Mouse (Mus musculus) hindbrain, embryonic 12.5 days (tissue): ENCODE measurements around the gene Vrtn. TPM values are rescaled to one million over a fixed set of nuclear protein-coding genes. Genes with fewer than 3 reads are reported as not detected.

Source experiments
- ATAC-seq: fragments of 200-750 bp; cut with Nextera tagmentation; 2 replicates; pipeline ENCODE4 v1.8.0; 2017; ENCODE audit warnings: moderate TSS enrichment; ENCODE audit not compliant: low FRiP score
- H3K27ac ChIP-seq: fragments of 300-500 bp; sonication (generic); 2 replicates; pipeline ENCODE4 v1.5.1; 2016; ENCODE audit warnings: mild to moderate bottlenecking
- H3K27me3 ChIP-seq: fragments of 300-500 bp; sonication (generic); 2 replicates; pipeline ENCODE4 v1.6.1; 2016; ENCODE audit warnings: mild to moderate bottlenecking
- H3K36me3 ChIP-seq: fragments of 300-500 bp; sonication (generic); 2 replicates; pipeline ENCODE4 v1.6.1; 2016; ENCODE audit warnings: mild to moderate bottlenecking
- H3K4me1 ChIP-seq: fragments of 300-500 bp; sonication (generic); 2 replicates; pipeline ENCODE4 v1.6.1; 2016
- H3K4me2 ChIP-seq: fragments of 300-500 bp; sonication (generic); replicated peaks from 2 replicates; pipeline ENCODE4 v1.6.1; 2016; ENCODE audit warnings: mild to moderate bottlenecking
- H3K4me3 ChIP-seq: fragments of 300-500 bp; sonication (generic); 2 replicates; pipeline ENCODE4 v1.5.1; 2016; ENCODE audit warnings: mild to moderate bottlenecking
- H3K9ac ChIP-seq: fragments of 300-500 bp; sonication (generic); 2 replicates; pipeline ENCODE4 v1.6.1; 2016; ENCODE audit warnings: mild to moderate bottlenecking, moderate library complexity
- H3K9me3 ChIP-seq: fragments of 300-500 bp; sonication (generic); replicated peaks from 2 replicates; pipeline ENCODE4 v1.6.1; 2016; ENCODE audit warnings: mild to moderate bottlenecking
- WGBS: fragments of 180-500 bp; shearing (Covaris S2); methylation state at CpG from one replicate; pipeline ENCODE4 v1.1.7; 2016; 5-methylcytosine and 5-hydroxymethylcytosine counted together
- polyA plus RNA-seq: library from polyadenylated mRNA; unstranded; fragments of >200 nt; fragmentation: Nextera tagmentation; extraction: Ambion mirVana; gene quantifications from 2 replicates; pipeline ENCODE4 v1.2.1, GENCODE M21; 2016

The Vrtn gene
- not detected in 2 replicates for polyA plus RNA-seq

DNA sequence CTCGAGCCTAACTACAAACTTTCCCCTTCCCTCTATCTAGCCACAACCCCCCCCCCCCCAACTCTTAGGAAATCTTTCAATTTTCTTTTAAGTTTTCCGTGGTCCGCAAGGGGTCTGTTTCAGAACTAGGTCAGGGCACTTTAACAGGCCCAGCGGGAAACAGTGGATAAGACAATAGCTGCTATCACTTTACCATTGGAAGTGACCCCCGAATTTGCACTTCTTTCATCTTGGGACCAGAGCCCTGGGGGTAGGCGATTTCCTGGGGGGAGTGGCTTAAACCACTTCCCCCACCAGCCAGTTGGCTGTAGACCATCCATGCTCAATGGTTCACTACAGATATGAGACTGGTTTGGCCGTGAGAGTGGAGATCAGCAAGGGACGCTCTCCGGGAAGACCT is at the start of gene Vrtn:
Gene Vrtn, plus strand, starts transcription at position 366 of the 400 bp plus-strand sequence.
- H3K27me3 ChIP-seq: peaks cover 55% of the 10 kb centered on the region
- WGBS: 8% methylated on average over 9 of the region's 9 CpGs
- H3K4me3 ChIP-seq: no peak within 1 kb of the TSS

DNA sequence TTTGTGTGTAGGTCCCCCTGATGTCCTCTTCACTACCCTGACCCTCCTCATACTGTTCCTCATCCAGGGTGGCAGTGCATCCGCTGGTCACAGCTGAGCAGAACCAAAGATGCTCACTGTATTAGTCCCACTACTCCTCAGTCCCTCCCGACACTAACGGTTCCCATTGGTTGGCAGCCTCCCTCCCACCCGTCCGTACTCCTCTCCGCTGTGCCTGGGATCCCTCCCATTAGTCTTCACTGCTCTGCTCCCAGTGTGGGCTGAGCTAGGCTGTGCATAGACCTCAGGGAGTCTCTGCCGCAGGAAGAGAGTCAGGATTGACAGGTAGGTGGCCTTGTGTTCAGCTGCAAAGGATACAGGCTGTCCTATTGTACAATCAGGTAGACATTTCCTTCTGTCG is 42.5 kb upstream of the Vrtn start:
- Histone ChIP-seq H3K9ac (no peak overlapping the region), H3K4me1 (peaks cover 4% of the 10 kb centered on the region), H3K9me3 (no peaks in the 10 kb centered on the region), H3K36me3 (peaks cover 3% of the 10 kb centered on the region; the same call in 1 of the 2 replicates), H3K27me3 (peaks cover 34% of the 10 kb centered on the region), H3K4me3 (no peak overlapping the region), H3K4me2 (no peak overlapping the region), H3K27ac (no peak overlapping the region)
- 18% methylated on average over 8 of the region's 8 CpGs for WGBS
- 0 out of 2 replicates have a peak, but pooled peaks have one; percentile 35 for ATAC-seq

More for the DNA sequence above, at the start of gene Vrtn:
- H3K36me3 ChIP-seq: no peaks in the 10 kb centered on the region
- H3K4me2 ChIP-seq: no peak within 1 kb of the TSS
- ATAC-seq: no peak
- no peak within 1 kb of the TSS for H3K27ac ChIP-seq
- H3K9me3 ChIP-seq: no peaks in the 10 kb centered on the region
- no peak within 1 kb of the TSS for H3K9ac ChIP-seq
- no peaks in the 10 kb centered on the region for H3K4me1 ChIP-seq

DNA sequence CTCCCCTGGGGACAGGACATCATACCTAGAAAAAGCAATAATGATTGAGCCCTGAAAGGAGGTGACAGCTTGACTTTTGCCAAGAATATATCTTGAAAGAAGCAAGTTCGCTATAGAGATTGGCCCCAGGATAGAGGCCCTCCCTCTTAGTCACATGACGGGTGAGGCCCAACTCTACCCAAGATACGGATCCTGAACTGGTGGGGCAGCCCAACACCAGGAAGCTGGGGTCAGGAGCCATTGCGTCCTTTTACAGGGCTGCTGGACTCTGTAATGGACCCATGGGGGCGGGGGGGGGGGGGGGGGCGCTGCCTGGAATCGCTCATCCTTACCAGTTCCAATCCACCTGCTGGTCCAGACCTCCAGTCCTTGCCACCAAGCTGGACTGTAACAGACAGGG is 36.8 kb upstream of the Vrtn start:
- WGBS: 88% methylated on average over 6 of the region's 7 CpGs
- peaks cover 18% of the 10 kb centered on the region; the same call in 1 of the 2 replicates for H3K36me3 ChIP-seq
- H3K4me2 ChIP-seq: no peak overlapping the region
- no peak overlapping the region for H3K9ac ChIP-seq
- ATAC-seq: no peak
- H3K4me3 ChIP-seq: no peak overlapping the region
- H3K9me3 ChIP-seq: no peaks in the 10 kb centered on the region
- H3K27me3 ChIP-seq: peaks cover 3% of the 10 kb centered on the region
- no peaks in the 10 kb centered on the region for H3K4me1 ChIP-seq
- H3K27ac ChIP-seq: no peak overlapping the region

DNA sequence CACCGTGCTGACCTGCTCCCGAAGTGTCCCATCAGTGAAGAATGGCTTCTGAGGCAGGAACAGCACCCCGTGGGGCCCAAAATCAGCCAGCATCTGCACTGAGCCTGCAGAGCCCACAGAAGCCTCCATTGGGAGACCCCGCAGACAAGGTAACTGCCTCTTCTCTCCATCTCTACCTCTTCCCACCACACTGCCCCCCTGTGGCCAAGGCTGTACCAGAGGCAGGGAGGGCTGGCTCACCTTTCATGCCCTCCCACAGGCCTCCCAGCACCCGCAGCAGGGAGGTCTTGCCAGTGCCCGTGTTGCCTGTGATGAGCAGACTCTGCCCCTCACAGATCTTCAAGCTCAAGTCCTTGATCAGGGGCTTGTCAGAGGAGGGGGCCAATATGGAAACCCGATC is 35.0 kb upstream of the Vrtn start:
- H3K4me3 ChIP-seq: no peak overlapping the region
- WGBS: 81% methylated on average over 7 of the region's 7 CpGs
- no peak for ATAC-seq

DNA sequence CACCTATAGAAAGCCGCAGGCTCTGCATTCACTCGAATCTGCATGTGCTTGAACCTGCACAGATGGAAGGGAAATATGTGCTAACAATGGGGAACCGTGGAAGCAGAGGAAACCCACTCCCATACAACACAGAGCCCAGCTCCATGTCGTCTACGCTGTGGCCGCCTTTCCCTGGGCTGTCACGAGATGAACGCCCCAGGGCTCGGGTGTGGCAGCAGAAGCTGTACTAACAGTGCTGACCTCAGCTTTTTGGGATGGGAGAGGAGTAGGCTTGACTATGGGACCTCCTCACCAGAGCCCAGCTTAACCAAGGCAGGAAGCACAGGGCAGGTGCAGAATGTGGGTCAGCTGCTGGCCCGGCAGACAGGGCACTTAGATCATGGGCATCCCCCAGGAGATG is 29.1 kb upstream of the Vrtn start:
- H3K27me3 ChIP-seq: no peaks in the 10 kb centered on the region
- H3K4me3 ChIP-seq: no peak overlapping the region
- no peak overlapping the region for H3K4me2 ChIP-seq
- peaks cover 9% of the 10 kb centered on the region; the same call in 1 of the 2 replicates for H3K36me3 ChIP-seq
- H3K27ac ChIP-seq: no peak overlapping the region
- H3K4me1 ChIP-seq: peaks cover 5% of the 10 kb centered on the region; the same call in 1 of the 2 replicates
- 90% methylated on average over 10 of the region's 10 CpGs for WGBS
- ATAC-seq: no peak
- H3K9me3 ChIP-seq: no peaks in the 10 kb centered on the region
- H3K9ac ChIP-seq: no peak overlapping the region

More for the DNA sequence above, 35.0 kb upstream of the Vrtn start:
- no peaks in the 10 kb centered on the region for H3K4me1 ChIP-seq
- H3K9ac ChIP-seq: no peak overlapping the region
- H3K4me2 ChIP-seq: no peak overlapping the region
- H3K27me3 ChIP-seq: no peaks in the 10 kb centered on the region
- no peaks in the 10 kb centered on the region for H3K9me3 ChIP-seq
- no peak overlapping the region for H3K27ac ChIP-seq
- peaks cover 18% of the 10 kb centered on the region; the same call in 1 of the 2 replicates for H3K36me3 ChIP-seq

DNA sequence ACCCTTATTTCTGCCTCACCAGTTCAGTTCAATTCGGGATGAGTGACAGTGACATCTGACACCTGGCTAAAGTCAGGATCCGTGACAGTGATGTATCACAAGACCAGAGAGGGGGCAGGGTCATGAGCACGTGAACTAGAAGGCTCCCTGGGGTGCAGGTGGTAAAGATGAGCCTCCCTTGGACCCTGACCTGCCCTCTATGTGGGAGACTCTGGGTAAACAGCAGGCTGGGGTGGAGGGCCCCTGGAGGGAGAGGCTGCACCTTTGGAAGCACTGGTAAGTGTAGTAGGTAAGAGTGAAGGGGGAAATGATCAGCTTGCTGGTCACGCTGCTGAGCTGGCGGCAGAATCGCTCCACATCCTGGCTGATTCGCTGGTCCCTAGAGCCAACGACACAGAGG is 28.3 kb upstream of the Vrtn start:
- WGBS: 55% methylated on average over 8 of the region's 8 CpGs
- Histone ChIP-seq H3K36me3 (peaks cover 6% of the 10 kb centered on the region; the same call in 1 of the 2 replicates), H3K4me1 (peaks cover 5% of the 10 kb centered on the region; the same call in 1 of the 2 replicates), H3K27me3 (no peaks in the 10 kb centered on the region), H3K4me3 (no peak overlapping the region), H3K9ac (no peak overlapping the region), H3K27ac (no peak overlapping the region), H3K9me3 (no peaks in the 10 kb centered on the region), H3K4me2 (no peak overlapping the region)
- ATAC-seq: no peak

DNA sequence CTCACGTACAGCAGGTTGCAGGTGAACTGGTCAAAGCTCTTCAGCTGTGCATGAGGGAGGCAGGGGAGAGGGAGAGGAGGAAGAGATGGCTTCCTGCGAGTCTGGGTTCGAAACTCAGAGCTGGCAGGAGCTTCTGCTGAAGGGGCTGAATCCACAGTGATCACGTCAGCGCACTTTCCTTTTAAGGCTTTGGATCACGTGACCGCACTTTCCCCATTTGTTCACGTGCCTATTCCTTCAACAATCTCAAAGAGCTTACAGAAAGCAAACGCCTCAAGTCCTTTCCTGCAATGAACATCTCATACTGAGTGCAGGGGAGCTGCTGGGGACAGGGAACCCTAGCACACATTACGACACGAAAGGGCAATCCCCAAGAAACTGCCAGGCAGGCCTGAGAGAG is 26.8 kb upstream of the Vrtn start:
- ATAC-seq: no peak

DNA sequence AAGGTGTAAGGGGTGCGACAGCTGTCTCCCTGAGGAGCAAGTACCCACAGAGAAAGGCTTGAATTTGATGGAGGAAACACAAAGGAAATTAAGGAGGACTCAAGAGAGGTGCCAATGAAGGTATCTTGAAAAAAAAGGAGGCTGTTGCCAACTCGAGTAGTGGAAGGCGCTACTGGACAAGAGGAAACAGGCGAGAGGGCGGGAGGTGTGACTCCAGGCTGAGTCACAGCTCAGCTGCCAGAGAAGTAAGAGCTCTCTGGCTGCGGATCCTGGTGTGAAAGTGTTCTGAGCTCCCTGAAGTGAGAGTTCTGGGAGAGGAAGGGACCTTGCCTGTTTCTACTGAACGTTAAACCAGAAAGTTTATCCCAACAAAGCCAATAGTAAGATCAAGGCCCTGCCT is 26.3 kb upstream of the Vrtn start:
- no peaks in the 10 kb centered on the region for H3K9me3 ChIP-seq
- WGBS: 84% methylated on average over 7 of the region's 7 CpGs
- no peak overlapping the region for H3K27ac ChIP-seq
- H3K9ac ChIP-seq: no peak overlapping the region
- H3K4me3 ChIP-seq: no peak overlapping the region
- ATAC-seq: no peak
- no peaks in the 10 kb centered on the region for H3K36me3 ChIP-seq
- H3K27me3 ChIP-seq: no peaks in the 10 kb centered on the region
- H3K4me1 ChIP-seq: peaks cover 7% of the 10 kb centered on the region
- H3K4me2 ChIP-seq: no peak overlapping the region

More for the DNA sequence above, 26.8 kb upstream of the Vrtn start:
- H3K9me3 ChIP-seq: no peaks in the 10 kb centered on the region
- no peak overlapping the region for H3K4me2 ChIP-seq
- H3K36me3 ChIP-seq: no peaks in the 10 kb centered on the region
- no peak overlapping the region for H3K4me3 ChIP-seq
- no peak overlapping the region for H3K9ac ChIP-seq
- no peak overlapping the region for H3K27ac ChIP-seq
- WGBS: 90% methylated on average over 11 of the region's 11 CpGs
- peaks cover 7% of the 10 kb centered on the region for H3K4me1 ChIP-seq
- H3K27me3 ChIP-seq: no peaks in the 10 kb centered on the region

DNA sequence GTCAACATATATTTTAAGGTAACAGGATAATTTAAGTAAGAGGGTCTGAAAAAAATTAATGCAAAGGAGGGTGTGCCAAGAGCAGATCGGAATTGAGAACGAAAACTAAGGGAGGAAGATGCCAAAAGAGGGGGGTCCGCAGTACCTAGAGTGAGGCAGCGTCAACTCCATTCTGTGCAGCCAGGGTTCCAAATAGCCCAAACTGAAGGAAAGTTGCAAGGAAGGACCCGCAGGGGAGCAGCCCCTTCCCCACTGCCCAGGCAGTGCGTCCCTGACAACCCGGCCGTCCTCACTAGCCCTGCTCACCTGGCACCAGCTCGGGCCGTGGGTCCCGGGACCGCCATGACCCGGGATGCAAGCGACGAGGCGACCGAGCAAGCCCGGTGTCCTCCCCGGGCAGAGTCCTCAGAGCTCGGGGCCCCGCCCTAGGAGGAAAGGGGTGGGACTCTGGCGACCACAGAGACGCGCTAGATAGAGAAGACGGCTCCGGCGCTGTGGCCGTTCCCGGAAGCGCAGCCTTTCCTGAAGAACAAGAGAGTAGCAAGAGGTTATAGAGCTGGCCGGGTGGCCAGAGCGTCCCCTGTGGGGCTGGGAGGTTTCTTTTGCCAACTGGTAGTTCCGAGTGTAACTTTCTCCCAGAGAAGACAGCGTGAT is 23.7 kb upstream of the Vrtn start, which contains the start of gene Abcd4:
Gene Abcd4, minus strand, starts transcription at position 437 of the 654 bp plus-strand sequence.
- Histone ChIP-seq H3K9me3 (no peaks in the 10 kb centered on the region), H3K27me3 (no peaks in the 10 kb centered on the region), H3K4me3 (peak within 1 kb of the TSS; percentile 73), H3K4me2 (peak within 1 kb of the TSS; percentile 59), H3K9ac (peak within 1 kb of the TSS; percentile 84), H3K27ac (no peak within 1 kb of the TSS), H3K36me3 (no peaks in the 10 kb centered on the region), H3K4me1 (peaks cover 13% of the 10 kb centered on the region)
- peak; percentile 98 for ATAC-seq
- WGBS: under 1% methylated on average over 34 of the region's 34 CpGs

DNA sequence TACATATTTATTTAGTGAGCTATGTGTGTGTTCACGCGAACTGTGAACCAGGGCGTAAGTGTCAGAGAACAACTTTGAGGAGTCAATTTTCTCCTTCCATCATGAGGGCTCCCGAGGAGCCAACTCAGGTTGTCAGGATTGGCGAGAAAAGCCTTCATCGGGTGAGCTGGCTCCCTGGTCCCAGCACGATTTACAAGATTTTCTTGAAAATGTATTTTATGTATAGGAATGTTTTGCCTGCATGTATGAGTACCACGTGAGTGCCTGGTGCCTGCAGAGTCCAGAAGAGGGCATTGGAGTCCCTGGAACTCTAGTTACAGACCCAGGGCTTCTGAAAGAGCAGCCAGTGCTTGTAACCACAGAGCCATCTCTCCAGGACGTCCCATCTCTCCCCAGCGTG is 23.2 kb upstream of the Vrtn start:
- Histone ChIP-seq H3K27me3 (no peaks in the 10 kb centered on the region), H3K4me2 (peak overlapping the region; percentile 59), H3K4me1 (peaks cover 10% of the 10 kb centered on the region), H3K27ac (no peak overlapping the region), H3K4me3 (peak overlapping the region; percentile 73), H3K9me3 (no peaks in the 10 kb centered on the region), H3K36me3 (no peaks in the 10 kb centered on the region), H3K9ac (no peak overlapping the region)
- peak; percentile 26 for ATAC-seq
- 6% methylated on average over 10 of the region's 10 CpGs for WGBS

DNA sequence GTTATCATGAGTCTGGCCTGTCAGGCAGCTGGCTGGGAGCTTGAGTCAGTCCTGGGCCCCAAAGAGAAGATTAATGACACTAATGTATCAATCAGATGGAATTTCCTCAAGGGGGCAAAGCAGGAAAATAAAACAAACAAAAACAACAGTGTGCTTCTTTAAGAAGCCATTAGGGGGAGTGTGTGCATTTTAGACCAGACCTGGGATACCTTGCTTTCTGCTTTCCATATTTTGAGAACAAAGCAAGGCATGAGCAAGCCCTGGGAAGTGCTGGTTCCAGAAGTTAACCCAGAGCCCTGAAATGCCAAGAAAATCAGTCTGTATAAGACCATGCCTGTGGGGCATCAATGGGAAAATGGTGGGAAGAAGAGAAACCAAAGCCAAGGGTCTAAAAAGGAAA is 19.8 kb upstream of the Vrtn start:
- Histone ChIP-seq H3K27me3 (peaks cover 13% of the 10 kb centered on the region), H3K27ac (no peak overlapping the region), H3K9me3 (no peaks in the 10 kb centered on the region), H3K36me3 (no peaks in the 10 kb centered on the region), H3K9ac (no peak overlapping the region), H3K4me2 (no peak overlapping the region), H3K4me3 (no peak overlapping the region), H3K4me1 (peaks cover 18% of the 10 kb centered on the region)
- no peak for ATAC-seq

DNA sequence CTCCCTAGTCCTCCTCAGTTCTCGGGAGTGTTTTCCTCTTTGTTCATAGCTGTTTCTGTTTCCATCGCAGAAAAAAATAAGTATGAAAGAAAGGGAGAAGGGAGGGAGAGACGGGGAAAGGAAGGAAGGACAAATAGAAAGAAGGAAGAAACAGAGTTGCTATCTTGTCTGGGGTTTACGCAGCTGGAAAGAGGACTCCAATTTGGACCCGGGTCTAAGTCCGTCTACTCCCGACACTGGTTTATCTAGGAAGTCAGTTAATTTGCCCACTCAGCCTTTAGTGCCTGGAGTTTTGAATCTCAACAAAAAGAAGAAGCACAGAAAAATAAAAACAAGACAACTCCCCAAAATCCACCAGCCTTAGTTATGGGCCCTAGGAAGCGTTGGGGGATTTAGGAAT is 16.2 kb upstream of the Vrtn start:
- no peaks in the 10 kb centered on the region for H3K36me3 ChIP-seq
- H3K9ac ChIP-seq: no peak overlapping the region
- no peak overlapping the region for H3K27ac ChIP-seq
- WGBS: 24% methylated on average over 8 of the region's 8 CpGs
- H3K4me1 ChIP-seq: peaks cover 13% of the 10 kb centered on the region; the same call in 1 of the 2 replicates
- peaks cover 13% of the 10 kb centered on the region for H3K27me3 ChIP-seq
- no peak overlapping the region for H3K4me3 ChIP-seq
- no peaks in the 10 kb centered on the region for H3K9me3 ChIP-seq
- ATAC-seq: no peak
- peak overlapping the region; percentile 40; the same call in 1 of the 2 replicates for H3K4me2 ChIP-seq

DNA sequence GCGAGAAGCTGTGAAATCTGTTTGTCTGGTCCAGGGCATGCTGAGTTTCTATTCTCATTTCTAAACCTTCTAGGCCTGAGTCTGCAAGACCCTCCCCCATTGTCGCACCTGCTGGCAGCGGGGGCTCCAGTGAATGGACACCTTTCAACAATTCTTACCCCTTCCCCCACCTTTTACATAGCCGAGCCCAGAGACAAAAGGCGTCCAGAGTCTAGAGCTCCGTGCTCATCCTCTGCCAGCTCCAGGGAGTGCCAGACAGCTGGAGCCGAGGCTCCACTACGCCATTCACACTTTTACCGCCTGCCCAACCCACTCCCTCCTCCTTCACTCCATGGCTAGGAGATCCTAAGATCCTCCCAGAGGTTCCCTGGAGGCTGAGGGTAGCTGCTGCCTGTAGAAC is 15.7 kb upstream of the Vrtn start:
- no peak for ATAC-seq
- no peak overlapping the region for H3K27ac ChIP-seq
- WGBS: 3% methylated on average over 9 of the region's 9 CpGs
- H3K9ac ChIP-seq: no peak overlapping the region
- H3K27me3 ChIP-seq: peaks cover 13% of the 10 kb centered on the region
- no peak overlapping the region for H3K4me3 ChIP-seq
- H3K4me2 ChIP-seq: peak overlapping the region; percentile 40
- H3K9me3 ChIP-seq: no peaks in the 10 kb centered on the region
- H3K36me3 ChIP-seq: no peaks in the 10 kb centered on the region
- peaks cover 13% of the 10 kb centered on the region; the same call in 1 of the 2 replicates for H3K4me1 ChIP-seq
